Mouse (Mus musculus) forebrain, embryonic 16.5 days (tissue): ENCODE results near the gene Lrwd1. TPM values are rescaled to one million over a fixed set of nuclear protein-coding genes. Genes with fewer than 3 reads are reported as not detected.

Experiments used
- ATAC-seq: fragments of 200-750 bp; cut with Nextera tagmentation; 2 replicates; pipeline ENCODE4 v1.8.0; 2017; ENCODE audit warnings: mild to moderate bottlenecking, moderate library complexity
- H3K27ac ChIP-seq: fragments of 300-500 bp; sonication (generic); 2 replicates; pipeline ENCODE4 v1.5.1; 2014; ENCODE audit warnings: low read length, control low read depth
- H3K27me3 ChIP-seq: fragments of 300-500 bp; sonication (generic); replicated peaks from 2 replicates; pipeline ENCODE4 v1.6.1; 2014; ENCODE audit warnings: low read length; ENCODE audit not compliant: control insufficient read depth, insufficient read depth
- H3K36me3 ChIP-seq: fragments of 300-500 bp; sonication (generic); 2 replicates; pipeline ENCODE4 v1.6.1; 2014; ENCODE audit not compliant: control insufficient read depth, insufficient read depth
- H3K4me1 ChIP-seq: fragments of 300-500 bp; sonication (generic); replicated peaks from 2 replicates; pipeline ENCODE4 v1.6.1; 2014; ENCODE audit warnings: low read length; ENCODE audit not compliant: control insufficient read depth, insufficient read depth
- H3K4me2 ChIP-seq: fragments of 300-500 bp; sonication (generic); 2 replicates; pipeline ENCODE4 v1.6.1; 2014; ENCODE audit warnings: mild to moderate bottlenecking, low read length, control low read depth
- H3K4me3 ChIP-seq: fragments of 300-500 bp; sonication (generic); replicated peaks from 2 replicates; pipeline ENCODE4 v1.5.1; 2014; ENCODE audit warnings: mild to moderate bottlenecking, low read length, control low read depth
- H3K9ac ChIP-seq: fragments of 300-500 bp; sonication (generic); replicated peaks from 2 replicates; pipeline ENCODE4 v1.6.1; 2014; ENCODE audit warnings: low read depth, low read length, control low read depth
- H3K9me3 ChIP-seq: fragments of 300-500 bp; sonication (generic); 2 replicates; pipeline ENCODE4 v1.6.1; 2016; ENCODE audit warnings: low read length; ENCODE audit not compliant: control insufficient read depth
- WGBS: fragments of 180-500 bp; shearing (Covaris S2); extraction: QIAGEN DNeasy Blood & Tissue Kit; methylation state at CpG from one replicate; pipeline ENCODE4 v1.1.7; 2014; 5-methylcytosine and 5-hydroxymethylcytosine counted together
- microRNA-seq: library from miRNA; unstranded; fragments of <30 nt; microRNA quantifications from one replicate; pipeline ENCODE4, GENCODE M21; 2017
- polyA plus RNA-seq: library from polyadenylated mRNA; unstranded; fragments of >200 nt; fragmentation: Nextera tagmentation; extraction: Ambion mirVana; gene quantifications from 2 replicates; pipeline ENCODE4 v1.2.1, GENCODE M21; 2015

Lrwd1 gene
- polyA plus RNA-seq, 1 experiment from 2014 or later, result 32.7 TPM

- no peaks in the 10 kb centered on the region for H3K36me3 ChIP-seq
- ATAC-seq, result no peak
- H3K4me3 ChIP-seq, result no peak overlapping the region
- H3K9ac ChIP-seq, result no peak overlapping the region
- H3K4me2 ChIP-seq, result no peak overlapping the region
- 53% methylated on average over 6 of the region's 6 CpGs for WGBS
- no peak overlapping the region for H3K27ac ChIP-seq
- no peaks in the 10 kb centered on the region for H3K27me3 ChIP-seq
- H3K9me3 ChIP-seq, result no peaks in the 10 kb centered on the region
- H3K4me1 ChIP-seq, result peaks cover 9% of the 10 kb centered on the region
Measured at GRCm38 (mm10) chr5:136073051-136073450, 62.8 kb downstream of the Lrwd1 start.

Small RNA genes lying within 50 kb of the gene (microRNA-seq; reads per million reads assigned to microRNA genes)
- 0.62 reads per million for gene Mir7035

Other genes starting within 250 kb of the Lrwd1 start
- 7.3 and 9.6 TPM in 2 replicates for gene Hspb1, start 248.2 kb downstream of the Lrwd1 start, polyA plus RNA-seq
- gene Ywhag, start 201.5 kb downstream of the Lrwd1 start, polyA plus RNA-seq, result 870 and 902 TPM in 2 replicates
- 0.71 and 1.0 TPM in 2 replicates for gene Ssc4d, start 161.5 kb downstream of the Lrwd1 start, polyA plus RNA-seq
- 0.19 TPM in 1 of 2 replicates, not detected in the other for gene Zp3, start 156.0 kb downstream of the Lrwd1 start, polyA plus RNA-seq
- 26.4 and 28.1 TPM in 2 replicates for gene Dtx2, start 141.3 kb downstream of the Lrwd1 start, polyA plus RNA-seq
- gene Upk3b, start 97.6 kb downstream of the Lrwd1 start, polyA plus RNA-seq, result not detected in 2 replicates
- not detected in 2 replicates for gene Upk3bl, start 81.6 kb downstream of the Lrwd1 start, polyA plus RNA-seq
- gene Rasa4, start 52.2 kb downstream of the Lrwd1 start, polyA plus RNA-seq, result 5.9 and 9.1 TPM in 2 replicates
- 214 and 228 TPM in 2 replicates for gene Polr2j, start 19.4 kb downstream of the Lrwd1 start, polyA plus RNA-seq
- 18.0 and 19.4 TPM in 2 replicates for gene Alkbh4, start 72 bp upstream of the Lrwd1 start, polyA plus RNA-seq
- 41.1 and 44.2 TPM in 2 replicates for gene Orai2, start 34.6 kb upstream of the Lrwd1 start, polyA plus RNA-seq
- gene Prkrip1, start 62.9 kb upstream of the Lrwd1 start, polyA plus RNA-seq, result 54.0 and 63.0 TPM in 2 replicates
- 30.3 and 33.3 TPM in 2 replicates for gene Sh2b2, start 110.5 kb upstream of the Lrwd1 start, polyA plus RNA-seq